Mouse (Mus musculus): ENCODE measurements at regions not wholly inside any gene's neighbourhood (a gene's known extent, or its start where the extent isn't known, plus 50 kb on each side); places are given as distances from the start of the nearest gene placed in this dataset.

- no peak overlapping the region for H3K27ac ChIP-seq
- H3K4me1 ChIP-seq = no peaks in the 10 kb centered on the region
- no peak overlapping the region for H3K9ac ChIP-seq
- H3K27me3 ChIP-seq = no peaks in the 10 kb centered on the region
- no peaks in the 10 kb centered on the region for H3K36me3 ChIP-seq (replicated peaks)
- ATAC-seq (ENCODE audit: low FRiP score) = no peak
- 89% methylated on average over 8 of the region's 8 CpGs for WGBS
- no peak overlapping the region for H3K4me3 ChIP-seq (replicated peaks)
- H3K4me2 ChIP-seq = no peak overlapping the region
- H3K9me3 ChIP-seq = no peaks in the 10 kb centered on the region
Measured at GRCm38 (mm10) chr16:71622664-71623063, 685.4 kb upstream of the Robo1 start.

- Histone ChIP-seq H3K4me2 (no peak overlapping the region), H3K27ac (no peak overlapping the region), H3K27me3 (no peaks in the 10 kb centered on the region), H3K4me1 (0 out of 2 replicates have a peak, but pooled peaks cover 4% of the 10 kb centered on the region), H3K9me3 (no peaks in the 10 kb centered on the region), H3K4me3 (replicated peaks) (no peak overlapping the region), H3K36me3 (replicated peaks) (no peaks in the 10 kb centered on the region), H3K9ac (no peak overlapping the region)
- ATAC-seq (ENCODE audit: low FRiP score) = no peak
- 82% methylated on average over 2 of the region's 2 CpGs for WGBS
Measured at GRCm38 (mm10) chr16:71640361-71640760, 667.7 kb upstream of the Robo1 start.

- H3K4me2 ChIP-seq = no peak overlapping the region
- no peaks in the 10 kb centered on the region for H3K9me3 ChIP-seq
- 31% methylated on average over 6 of the region's 6 CpGs for WGBS
- 0 out of 2 replicates have a peak, but pooled peaks cover 4% of the 10 kb centered on the region for H3K4me1 ChIP-seq
- no peak overlapping the region for H3K9ac ChIP-seq
- H3K27me3 ChIP-seq = no peaks in the 10 kb centered on the region
- no peak overlapping the region for H3K4me3 ChIP-seq (replicated peaks)
- H3K36me3 ChIP-seq (replicated peaks) = no peaks in the 10 kb centered on the region
- ATAC-seq (ENCODE audit: low FRiP score) = peak; percentile 69; the same call in 1 of the 2 replicates
- no peak overlapping the region for H3K27ac ChIP-seq
Measured at GRCm38 (mm10) chr16:71643223-71643622, 664.9 kb upstream of the Robo1 start.

GRCm38 (mm10) chr16:71678075-71678701 lies 629.9 kb upstream of the Robo1 start:
- Histone ChIP-seq H3K27me3 (no peaks in the 10 kb centered on the region), H3K9ac (no peak overlapping the region), H3K4me3 (replicated peaks) (no peak overlapping the region), H3K36me3 (replicated peaks) (no peaks in the 10 kb centered on the region), H3K4me1 (no peaks in the 10 kb centered on the region), H3K4me2 (no peak overlapping the region), H3K27ac (no peak overlapping the region), H3K9me3 (no peaks in the 10 kb centered on the region)
- no peak for ATAC-seq (ENCODE audit: low FRiP score)
- WGBS = 19% methylated on average over 2 of the region's 2 CpGs

- H3K4me2 ChIP-seq = no peak overlapping the region
- no peaks in the 10 kb centered on the region for H3K36me3 ChIP-seq (replicated peaks)
- no peak overlapping the region for H3K9ac ChIP-seq
- no peaks in the 10 kb centered on the region for H3K27me3 ChIP-seq
- H3K27ac ChIP-seq = no peak overlapping the region
- 50% methylated on average over 4 of the region's 4 CpGs for WGBS
- ATAC-seq (ENCODE audit: low FRiP score) = no peak
- H3K4me1 ChIP-seq = no peaks in the 10 kb centered on the region; the same call in 1 of the 2 replicates
- no peak overlapping the region for H3K4me3 ChIP-seq (replicated peaks)
- H3K9me3 ChIP-seq = no peaks in the 10 kb centered on the region
Measured at GRCm38 (mm10) chr16:71693464-71693863, 614.6 kb upstream of the Robo1 start.

DNA sequence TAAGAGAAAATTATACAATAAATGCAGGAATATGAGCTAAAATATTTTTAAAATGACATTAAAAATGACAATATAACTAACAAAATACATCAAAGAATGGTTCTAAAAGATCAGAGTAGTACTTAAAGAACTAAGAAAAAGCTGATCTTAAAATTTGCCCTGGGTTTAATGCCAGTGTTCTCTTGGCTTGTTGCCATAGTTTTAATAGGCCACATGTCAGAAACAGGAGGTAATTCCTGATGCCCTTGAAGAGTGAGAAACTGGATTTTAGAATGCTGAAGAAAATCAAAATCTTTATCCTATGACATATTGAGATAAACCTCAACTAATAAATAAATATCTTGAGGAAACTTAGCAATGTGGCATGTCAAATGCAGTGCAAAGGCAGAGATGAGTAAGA lies 602.3 kb upstream of the Robo1 start:
- Histone ChIP-seq H3K27ac (no peak overlapping the region), H3K9ac (no peak overlapping the region), H3K4me2 (no peak overlapping the region), H3K36me3 (replicated peaks) (no peaks in the 10 kb centered on the region), H3K4me1 (no peaks in the 10 kb centered on the region), H3K9me3 (no peaks in the 10 kb centered on the region), H3K4me3 (replicated peaks) (no peak overlapping the region), H3K27me3 (no peaks in the 10 kb centered on the region)
- no peak for ATAC-seq (ENCODE audit: low FRiP score)

DNA sequence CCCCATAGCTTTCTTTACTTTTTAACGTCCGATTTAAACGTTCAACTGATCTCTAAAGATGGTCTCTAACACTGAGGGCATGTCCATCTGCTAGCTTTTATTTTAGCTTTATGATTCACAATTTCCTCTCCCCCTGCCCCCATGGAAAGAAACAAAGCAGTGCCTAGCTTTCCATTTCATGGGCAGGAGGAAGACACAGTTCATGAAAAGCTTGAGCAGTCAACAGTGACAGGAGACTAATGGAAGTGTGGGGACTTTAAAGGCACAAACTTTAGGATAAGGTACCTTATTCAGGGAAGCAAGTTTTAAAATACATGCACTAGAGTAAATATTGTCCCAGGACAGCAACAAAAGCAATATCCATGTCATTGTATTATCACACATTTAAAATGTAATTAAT lies 598.4 kb upstream of the Robo1 start:
- no peaks in the 10 kb centered on the region for H3K27me3 ChIP-seq
- H3K4me1 ChIP-seq = no peaks in the 10 kb centered on the region
- no peak overlapping the region for H3K4me2 ChIP-seq
- H3K9me3 ChIP-seq = no peaks in the 10 kb centered on the region
- H3K9ac ChIP-seq = no peak overlapping the region
- H3K36me3 ChIP-seq (replicated peaks) = no peaks in the 10 kb centered on the region
- H3K4me3 ChIP-seq (replicated peaks) = no peak overlapping the region
- no peak for ATAC-seq (ENCODE audit: low FRiP score)
- WGBS = 99% methylated on average over 3 of the region's 3 CpGs
- H3K27ac ChIP-seq = no peak overlapping the region

GRCm38 (mm10) chr16:71711879-71712278 lies 596.2 kb upstream of the Robo1 start:
- Histone ChIP-seq H3K36me3 (replicated peaks) (no peaks in the 10 kb centered on the region), H3K4me1 (no peaks in the 10 kb centered on the region), H3K9me3 (no peaks in the 10 kb centered on the region), H3K9ac (no peak overlapping the region), H3K27ac (no peak overlapping the region), H3K4me2 (no peak overlapping the region), H3K27me3 (no peaks in the 10 kb centered on the region), H3K4me3 (replicated peaks) (no peak overlapping the region)
- ATAC-seq (ENCODE audit: low FRiP score) = peak; percentile 81
- WGBS = 48% methylated on average over 2 of the region's 2 CpGs

DNA sequence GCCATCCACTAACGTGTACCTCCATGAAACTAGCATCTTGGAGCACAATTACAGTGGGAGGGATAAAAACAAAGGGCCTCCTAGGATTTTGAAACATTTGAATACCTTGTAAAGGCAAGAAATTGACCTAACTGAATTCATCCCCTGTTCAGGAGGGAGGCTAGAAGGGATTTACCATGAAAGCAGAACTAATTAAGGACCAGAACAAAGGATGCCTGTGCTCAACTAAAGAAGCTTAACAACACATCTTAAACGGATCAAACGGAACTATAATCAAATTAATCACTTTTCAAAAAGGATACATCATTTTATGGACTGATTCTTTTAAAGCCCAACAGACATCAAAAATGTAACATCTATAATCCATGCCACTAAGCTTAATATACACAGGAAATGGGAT lies 590.9 kb upstream of the Robo1 start:
- 5% methylated on average over 3 of the region's 3 CpGs for WGBS
- H3K4me1 ChIP-seq = no peaks in the 10 kb centered on the region
- no peak overlapping the region for H3K9ac ChIP-seq
- ATAC-seq (ENCODE audit: low FRiP score) = no peak
- H3K4me2 ChIP-seq = no peak overlapping the region
- no peak overlapping the region for H3K27ac ChIP-seq
- no peaks in the 10 kb centered on the region for H3K9me3 ChIP-seq
- H3K36me3 ChIP-seq (replicated peaks) = no peaks in the 10 kb centered on the region
- no peak overlapping the region for H3K4me3 ChIP-seq (replicated peaks)
- no peaks in the 10 kb centered on the region for H3K27me3 ChIP-seq

GRCm38 (mm10) chr16:71724898-71725297 lies 583.2 kb upstream of the Robo1 start:
- H3K9ac ChIP-seq = no peak overlapping the region
- no peaks in the 10 kb centered on the region for H3K36me3 ChIP-seq (replicated peaks)
- no peak overlapping the region for H3K27ac ChIP-seq
- ATAC-seq (ENCODE audit: low FRiP score) = 0 out of 2 replicates have a peak, but pooled peaks have one; percentile 17
- no peaks in the 10 kb centered on the region for H3K27me3 ChIP-seq
- H3K9me3 ChIP-seq = no peaks in the 10 kb centered on the region
- no peaks in the 10 kb centered on the region for H3K4me1 ChIP-seq
- H3K4me2 ChIP-seq = no peak overlapping the region
- 74% methylated on average over 2 of the region's 2 CpGs for WGBS
- no peak overlapping the region for H3K4me3 ChIP-seq (replicated peaks)

GRCm38 (mm10) chr16:71737941-71738340 lies 570.2 kb upstream of the Robo1 start:
- H3K27ac ChIP-seq = no peak overlapping the region
- no peaks in the 10 kb centered on the region for H3K27me3 ChIP-seq
- 67% methylated on average over 2 of the region's 2 CpGs for WGBS
- no peak overlapping the region for H3K4me3 ChIP-seq (replicated peaks)
- ATAC-seq (ENCODE audit: low FRiP score) = no peak
- H3K9ac ChIP-seq = no peak overlapping the region
- no peak overlapping the region for H3K4me2 ChIP-seq
- no peaks in the 10 kb centered on the region for H3K9me3 ChIP-seq
- no peaks in the 10 kb centered on the region for H3K36me3 ChIP-seq (replicated peaks)
- H3K4me1 ChIP-seq = no peaks in the 10 kb centered on the region

DNA sequence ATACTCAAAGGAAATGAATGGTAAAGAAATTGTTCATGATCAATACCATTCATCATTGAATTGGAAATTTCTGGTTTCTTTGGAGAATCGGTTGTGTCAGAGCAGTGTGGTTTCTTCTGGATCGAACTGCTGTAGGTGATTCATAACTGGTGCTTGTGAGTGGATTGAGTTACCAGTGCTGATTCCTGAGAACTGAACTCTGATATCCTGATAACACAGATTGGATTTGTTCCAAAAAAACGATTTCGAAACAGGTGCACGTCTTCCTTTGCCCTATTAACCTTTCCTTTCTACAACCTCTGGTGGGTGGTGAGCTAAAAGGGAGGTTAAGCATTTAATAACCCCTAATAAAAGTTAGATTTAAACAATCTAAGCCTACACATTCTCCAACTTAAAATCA lies 569.0 kb upstream of the Robo1 start:
- Histone ChIP-seq H3K27ac (no peak overlapping the region), H3K4me2 (no peak overlapping the region), H3K4me1 (no peaks in the 10 kb centered on the region), H3K9me3 (no peaks in the 10 kb centered on the region), H3K36me3 (replicated peaks) (no peaks in the 10 kb centered on the region), H3K9ac (no peak overlapping the region), H3K4me3 (replicated peaks) (no peak overlapping the region), H3K27me3 (no peaks in the 10 kb centered on the region)
- WGBS = 92% methylated on average over 5 of the region's 5 CpGs
- ATAC-seq (ENCODE audit: low FRiP score) = no peak

DNA sequence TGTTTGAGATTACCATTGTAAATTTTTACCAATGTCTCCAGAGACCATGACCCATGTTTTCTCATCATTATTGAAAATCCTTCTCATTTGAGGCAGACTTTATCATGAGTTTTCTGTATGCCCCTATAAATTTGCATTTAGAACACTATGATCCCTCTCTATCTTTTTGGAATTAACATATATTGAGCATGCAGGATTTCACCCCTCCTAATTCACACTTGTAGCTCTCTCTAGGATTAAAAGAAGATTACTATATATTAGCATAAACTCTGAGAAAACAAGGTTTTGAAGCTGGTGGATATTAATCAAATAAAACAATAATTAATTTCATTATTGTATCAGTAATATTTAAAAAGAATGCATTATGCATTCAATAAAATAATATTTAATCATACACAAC lies 527.2 kb upstream of the Robo1 start:
- Histone ChIP-seq H3K27me3 (no peaks in the 10 kb centered on the region), H3K4me2 (no peak overlapping the region), H3K27ac (no peak overlapping the region), H3K9ac (no peak overlapping the region), H3K36me3 (replicated peaks) (no peaks in the 10 kb centered on the region), H3K4me1 (no peaks in the 10 kb centered on the region), H3K4me3 (replicated peaks) (no peak overlapping the region), H3K9me3 (no peaks in the 10 kb centered on the region)
- no peak for ATAC-seq (ENCODE audit: low FRiP score)

All from forebrain, embryonic 12.5 days (tissue).